Mouse (Mus musculus) CH12.LX (cell line): ENCODE data around the gene Afap1.
A peak's percentile ranks its signal among the peaks of the same experiment; 100 is the strongest.

ENCODE experiments used
- CHD1 ChIP-seq: IDR thresholded peaks from 2 replicates; pipeline ENCODE4 v1.6.1; 2012; ENCODE audit warnings: low read depth, low read length, improper control_type of control experiment, inconsistent platforms
- CTCF ChIP-seq, 2 experiments: IDR thresholded peaks in 1 of 2; conservative IDR thresholded peaks in 1 of 2; 2 replicates each; pipeline ENCODE4 v1.5.1; 2011 to 2012; ENCODE audit warnings: low read depth in 2 of 2, low read length in 2 of 2, improper control_type of control experiment in 1 of 2, inconsistent platforms in 1 of 2, mild to moderate bottlenecking in 1 of 2, moderate library complexity in 1 of 2
- GABPA ChIP-seq: IDR thresholded peaks from 2 replicates; pipeline ENCODE4 v1.6.1; 2012; ENCODE audit warnings: low read depth, low read length, improper control_type of control experiment, inconsistent platforms; ENCODE audit not compliant: insufficient replicate concordance
- MAX ChIP-seq: IDR thresholded peaks from 2 replicates; pipeline ENCODE4 v1.6.1; 2011; ENCODE audit warnings: low read length, improper control_type of control experiment
- POLR2A ChIP-seq: IDR thresholded peaks from 2 replicates; pipeline ENCODE4 v1.6.1; 2011; ENCODE audit warnings: low read depth, mild to moderate bottlenecking, improper control_type of control experiment, low read length

- TF ChIP-seq MAX: no peak
- TF ChIP-seq POLR2A: no peak
- TF ChIP-seq GABPA: no peak
- TF ChIP-seq CTCF (conservative IDR thresholded peaks at IDR 0.05 in 1 of 2, IDR thresholded peaks at IDR 0.05 in 1 of 2; ENCODE audit: low read depth in 2 of 2, low read length in 2 of 2): peak; percentile 58 to 95
- no peak for TF ChIP-seq CHD1
Observed at GRCm38 (mm10) chr5:35975681-35976080, 82.6 kb downstream of the Afap1 start.
